Mouse (Mus musculus) left cerebral cortex, adult 11 months (tissue): Measurements from ENCODE around the gene Samd14.
A peak's percentile ranks its signal among the peaks of the same experiment; 100 is the strongest.

ENCODE experiments used
- DNase-seq: peaks from one replicate; pipeline ENCODE4 v3.0.0; 2022; ENCODE audit warnings: low spot score

Gene Samd14

GRCm38 (mm10) chr11:94990102-94990748 lies 19.5 kb upstream of the Samd14 start:
- no peak for DNase-seq

- peak; percentile 82 for DNase-seq
Observed at GRCm38 (mm10) chr11:94990749-94991577, 18.7 kb upstream of the Samd14 start, which contains the start of gene Ppp1r9b. Gene Ppp1r9b (plus strand): TSS chr11:94991035.

GRCm38 (mm10) chr11:94991641-94992479 lies 17.8 kb upstream of the Samd14 start:
- no peak for DNase-seq

- no peak for DNase-seq
Observed at GRCm38 (mm10) chr11:94992480-94992753, 17.3 kb upstream of the Samd14 start.

GRCm38 (mm10) chr11:94992754-94993606 lies 16.7 kb upstream of the Samd14 start:
- DNase-seq = no peak

GRCm38 (mm10) chr11:94994208-94994814 lies 15.4 kb upstream of the Samd14 start:
- DNase-seq = no peak

GRCm38 (mm10) chr11:94994947-94995772 lies 14.5 kb upstream of the Samd14 start:
- DNase-seq = no peak

- DNase-seq = no peak
Observed at GRCm38 (mm10) chr11:94996101-94996500, 13.6 kb upstream of the Samd14 start.

- no peak for DNase-seq
Observed at GRCm38 (mm10) chr11:94996984-94997383, 12.7 kb upstream of the Samd14 start.

GRCm38 (mm10) chr11:94997596-94997995 lies 12.1 kb upstream of the Samd14 start:
- no peak for DNase-seq

GRCm38 (mm10) chr11:94998041-94998531 lies 11.6 kb upstream of the Samd14 start:
- no peak for DNase-seq

GRCm38 (mm10) chr11:95000128-95000527 lies 9.6 kb upstream of the Samd14 start:
- DNase-seq = no peak

- no peak for DNase-seq
Observed at GRCm38 (mm10) chr11:95000548-95000947, 9.1 kb upstream of the Samd14 start.

GRCm38 (mm10) chr11:95001058-95001457 lies 8.6 kb upstream of the Samd14 start:
- DNase-seq = no peak

- DNase-seq = no peak
Observed at GRCm38 (mm10) chr11:95001584-95002347, 7.9 kb upstream of the Samd14 start.

GRCm38 (mm10) chr11:95002705-95003104 lies 7.0 kb upstream of the Samd14 start:
- DNase-seq = no peak

GRCm38 (mm10) chr11:95004136-95004936 lies 5.3 kb upstream of the Samd14 start:
- DNase-seq = no peak

GRCm38 (mm10) chr11:95004937-95005198 lies 4.8 kb upstream of the Samd14 start:
- DNase-seq = no peak

- DNase-seq = no peak
Observed at GRCm38 (mm10) chr11:95006038-95006437, 3.6 kb upstream of the Samd14 start.
